Mouse (Mus musculus) limb, embryonic 14.5 days (tissue): ENCODE measurements at regions not wholly inside any gene's neighbourhood (a gene's known extent, or its start where the extent isn't known, plus 50 kb on each side); places are given as distances from the start of the nearest gene placed in this dataset.

Source experiments
- ATAC-seq: fragments of 200-750 bp; cut with Nextera tagmentation; 2 replicates; pipeline ENCODE4 v1.8.0; 2017; ENCODE audit warnings: low read depth, moderate number of reproducible peaks, moderate TSS enrichment; ENCODE audit not compliant: low FRiP score
- DNase-seq: peaks from one replicate; pipeline ENCODE4 v3.0.0-alpha.2; 2015; ENCODE audit warnings: low spot score
- H3K27ac ChIP-seq: fragments of 300-500 bp; sonication (generic); replicated peaks from 2 replicates; pipeline ENCODE4 v1.5.1; 2014; ENCODE audit warnings: low read depth, mild to moderate bottlenecking, low read length, moderate library complexity, mixed read lengths
- H3K27me3 ChIP-seq: fragments of 300-500 bp; sonication (generic); 2 replicates; pipeline ENCODE4 v1.6.1; 2014; ENCODE audit warnings: low read length, mixed read lengths; ENCODE audit not compliant: control insufficient read depth, insufficient read depth
- H3K36me3 ChIP-seq: fragments of 300-500 bp; sonication (generic); 2 replicates; pipeline ENCODE4 v1.6.1; 2014; ENCODE audit warnings: mild to moderate bottlenecking, low read length, moderate library complexity, mixed read lengths; ENCODE audit not compliant: control insufficient read depth, insufficient read depth
- H3K4me1 ChIP-seq: fragments of 300-500 bp; sonication (generic); 2 replicates; pipeline ENCODE4 v1.6.1; 2014; ENCODE audit warnings: antibody characterized with exemption, low read length, mixed read lengths; ENCODE audit not compliant: control insufficient read depth, insufficient read depth
- H3K4me2 ChIP-seq: fragments of 300-500 bp; sonication (generic); replicated peaks from 2 replicates; pipeline ENCODE4 v1.6.1; 2014; ENCODE audit warnings: low read depth, mild to moderate bottlenecking, low read length, moderate library complexity; ENCODE audit not compliant: severe bottlenecking
- H3K4me3 ChIP-seq: fragments of 300-500 bp; sonication (generic); replicated peaks from 2 replicates; pipeline ENCODE4 v1.5.1; 2014; ENCODE audit warnings: low read length
- H3K9ac ChIP-seq: fragments of 300-500 bp; sonication (generic); 2 replicates; pipeline ENCODE4 v1.6.1; 2014; ENCODE audit warnings: mild to moderate bottlenecking, low read depth, low read length, moderate library complexity; ENCODE audit not compliant: severe bottlenecking
- H3K9me3 ChIP-seq: fragments of 300-500 bp; sonication (generic); 2 replicates; pipeline ENCODE4 v1.6.1; 2016; ENCODE audit warnings: low read length; ENCODE audit not compliant: control insufficient read depth
- POLR2A ChIP-seq: fragments of 200-500 bp; IDR thresholded peaks from 2 replicates; pipeline ENCODE4 v1.8.0; 2012; ENCODE audit warnings: inconsistent platforms, mild to moderate bottlenecking, moderate library complexity, borderline replicate concordance; ENCODE audit not compliant: insufficient read depth, insufficient read length; ENCODE audit errors: extremely low read depth
- WGBS: fragments of 180-500 bp; shearing (Covaris S2); extraction: QIAGEN DNeasy Blood & Tissue Kit; methylation state at CpG from one replicate; pipeline ENCODE4 v1.1.7; 2014; 5-methylcytosine and 5-hydroxymethylcytosine counted together

- Histone ChIP-seq H3K36me3 (no peaks in the 10 kb centered on the region), H3K4me2 (no peak overlapping the region), H3K27ac (no peak overlapping the region), H3K4me3 (no peak overlapping the region), H3K9me3 (no peaks in the 10 kb centered on the region), H3K4me1 (no peaks in the 10 kb centered on the region), H3K9ac (no peak overlapping the region), H3K27me3 (no peaks in the 10 kb centered on the region)
- no peak for ATAC-seq
- no peak for TF ChIP-seq POLR2A
- 73% methylated on average over 2 of the region's 2 CpGs for WGBS
- no peak for DNase-seq
Measured at GRCm38 (mm10) chr1:98923043-98923442, 502.1 kb downstream of the Slco6d1 start.

GRCm38 (mm10) chr1:98924933-98925332 is 504.0 kb downstream of the Slco6d1 start:
- Histone ChIP-seq H3K9ac (no peak overlapping the region), H3K4me2 (no peak overlapping the region), H3K4me3 (no peak overlapping the region), H3K36me3 (no peaks in the 10 kb centered on the region), H3K27ac (no peak overlapping the region), H3K27me3 (no peaks in the 10 kb centered on the region), H3K9me3 (no peaks in the 10 kb centered on the region), H3K4me1 (no peaks in the 10 kb centered on the region)
- whole genome bisulfite sequencing: 75% methylated on average over 2 of the region's 2 CpGs
- DNase-seq: no peak
- ATAC-seq: no peak
- no peak for TF ChIP-seq POLR2A

GRCm38 (mm10) chr1:98930926-98931325 is 510.0 kb downstream of the Slco6d1 start:
- no peak overlapping the region for H3K9ac ChIP-seq
- H3K4me1 ChIP-seq: no peaks in the 10 kb centered on the region
- no peak overlapping the region for H3K4me2 ChIP-seq
- 64% methylated on average over 1 of the region's 1 CpGs for WGBS
- no peak overlapping the region for H3K27ac ChIP-seq
- DNase-seq (no peak), ATAC-seq (no peak)
- H3K9me3 ChIP-seq: no peaks in the 10 kb centered on the region
- no peak for TF ChIP-seq POLR2A
- no peaks in the 10 kb centered on the region for H3K36me3 ChIP-seq
- H3K4me3 ChIP-seq: no peak overlapping the region
- no peaks in the 10 kb centered on the region for H3K27me3 ChIP-seq

GRCm38 (mm10) chr1:98932239-98932638 is 511.3 kb downstream of the Slco6d1 start:
- Histone ChIP-seq H3K36me3 (no peaks in the 10 kb centered on the region), H3K27me3 (no peaks in the 10 kb centered on the region), H3K9me3 (no peaks in the 10 kb centered on the region), H3K4me2 (no peak overlapping the region), H3K27ac (no peak overlapping the region), H3K4me1 (no peaks in the 10 kb centered on the region), H3K9ac (no peak overlapping the region), H3K4me3 (no peak overlapping the region)
- no peak for DNase-seq
- no peak for TF ChIP-seq POLR2A
- no peak for ATAC-seq
- WGBS: 93% methylated on average over 1 of the region's 1 CpGs

- no peak overlapping the region for H3K9ac ChIP-seq
- 87% methylated on average over 1 of the region's 1 CpGs for WGBS
- H3K4me3 ChIP-seq: no peak overlapping the region
- no peak for TF ChIP-seq POLR2A
- H3K9me3 ChIP-seq: no peaks in the 10 kb centered on the region
- no peaks in the 10 kb centered on the region for H3K27me3 ChIP-seq
- no peak overlapping the region for H3K27ac ChIP-seq
- no peak for DNase-seq
- no peaks in the 10 kb centered on the region for H3K36me3 ChIP-seq
- no peak for ATAC-seq
- H3K4me2 ChIP-seq: no peak overlapping the region
- H3K4me1 ChIP-seq: no peaks in the 10 kb centered on the region
Measured at GRCm38 (mm10) chr1:98977686-98978085, 556.8 kb downstream of the Slco6d1 start.
